Mouse (Mus musculus) adipocyte (in vitro differentiated cells): ENCODE measurements around the gene Pctp.

Experiments used
- DNase-seq: peaks from one replicate; pipeline ENCODE4 v3.0.0-alpha.2; 2016; ENCODE audit warnings: low spot score

Gene Pctp

DNA sequence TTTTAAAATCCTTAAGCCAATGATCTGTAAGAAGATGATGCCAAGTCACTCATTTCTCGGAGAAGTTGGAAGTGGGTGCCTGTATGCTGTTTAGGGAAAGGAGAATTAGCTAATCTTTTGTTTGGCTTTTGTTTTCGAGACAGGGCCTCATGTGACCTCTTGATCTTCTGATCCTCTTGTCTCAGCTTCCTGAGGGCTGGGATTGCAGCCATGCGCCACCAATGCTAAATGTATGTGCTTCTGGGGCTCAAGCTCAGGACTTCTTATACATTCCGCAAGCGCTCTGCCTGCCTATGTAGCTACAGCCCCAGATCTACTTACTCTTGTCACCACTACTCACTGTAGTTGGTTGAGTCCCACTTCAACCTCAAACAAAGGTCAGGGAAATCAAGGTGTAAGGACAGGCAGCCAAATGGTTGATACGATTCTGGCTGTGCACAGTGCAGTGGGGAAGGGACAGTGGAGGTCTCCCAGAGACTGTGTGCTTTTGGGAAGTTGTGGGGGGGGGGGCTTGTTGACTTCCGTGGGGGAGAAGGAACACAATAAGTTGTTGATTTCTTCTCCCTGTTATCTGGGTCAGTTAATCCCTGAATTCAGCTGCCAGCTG lies 24.8 kb downstream of the Pctp start:
- DNase-seq = no peak

- no peak for DNase-seq
Observed at GRCm38 (mm10) chr11:89976361-89976760, 26.3 kb downstream of the Pctp start.

DNA sequence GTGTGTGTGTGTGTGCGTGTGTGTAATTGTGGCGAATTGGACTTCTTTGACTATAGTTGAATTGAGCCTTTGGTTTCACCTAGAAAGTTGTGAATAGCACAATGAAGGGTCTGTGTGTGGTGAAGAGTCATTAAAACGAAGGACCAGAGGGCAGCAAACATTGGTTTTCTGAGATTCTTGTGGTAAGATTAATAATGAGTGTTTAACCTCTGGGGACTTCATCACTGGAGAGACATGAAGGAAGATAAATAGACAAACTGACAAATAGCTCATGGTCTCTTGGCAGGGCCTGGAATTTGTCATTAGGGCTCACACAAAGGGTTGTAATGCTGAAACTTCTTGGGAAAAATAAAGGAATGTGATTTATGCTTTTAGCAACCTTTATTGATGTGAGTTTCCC lies 31.4 kb downstream of the Pctp start:
- no peak for DNase-seq

- no peak for DNase-seq
Observed at GRCm38 (mm10) chr11:89970726-89971125, 32.0 kb downstream of the Pctp start.

- no peak for DNase-seq
Observed at GRCm38 (mm10) chr11:89969131-89969530, 33.6 kb downstream of the Pctp start.

GRCm38 (mm10) chr11:89950691-89951270 lies 51.9 kb downstream of the Pctp start:
- DNase-seq = no peak

DNA sequence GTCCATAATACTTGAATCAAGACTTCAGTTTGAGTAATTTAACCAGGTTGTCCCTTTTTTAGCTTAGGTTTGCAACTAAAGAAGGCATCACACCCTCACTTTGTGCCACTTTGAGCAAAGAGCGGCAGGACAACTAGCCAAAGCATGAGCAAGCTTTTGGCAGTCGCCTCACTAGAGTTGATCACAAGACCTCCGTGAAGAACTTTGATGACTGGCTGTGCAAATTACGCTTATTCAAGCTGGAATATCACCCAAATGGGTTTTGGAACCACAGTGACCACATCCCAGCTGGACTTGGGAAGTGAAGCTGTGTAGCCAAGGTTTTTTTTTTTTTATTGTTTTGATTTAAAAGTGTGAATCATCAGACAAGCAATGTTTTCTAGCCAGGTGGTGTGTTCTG lies 54.9 kb downstream of the Pctp start:
- no peak for DNase-seq

- DNase-seq = no peak
Observed at GRCm38 (mm10) chr11:89945159-89945558, 57.5 kb downstream of the Pctp start.

GRCm38 (mm10) chr11:89937241-89937640 lies 65.5 kb downstream of the Pctp start:
- DNase-seq = no peak
